Mouse (Mus musculus): ENCODE data around the gene Atg4c. TPM values are rescaled to one million over a fixed set of nuclear protein-coding genes. Genes with fewer than 3 reads are reported as not detected.

Gene Atg4c
- 1 to 10 TPM; 7.3 to 8.0 TPM for total RNA-seq (2021)
- long read RNA-seq, experiment 1, transcript Atg4c-203 (11 exons, 2,792 nt), result minor isoform, 5 of 16 reads
- long read RNA-seq, experiment 1, transcript Atg4c-201 (11 exons, 3,178 nt), result major isoform, 9 of 16 reads
- long read RNA-seq, experiment 1, partial matches to known transcripts, result 0 of 16 reads
- long read RNA-seq, experiment 1, other reads (novel, unspliced or antisense), result 2 of 16 reads
- long read RNA-seq, experiment 2, transcript Atg4c-201 (11 exons, 3,178 nt), result major isoform, 14 of 19 reads
- long read RNA-seq, experiment 2, partial matches to known transcripts, result 1 of 19 reads
- long read RNA-seq, experiment 2, other reads (novel, unspliced or antisense), result 1 of 19 reads

GRCm38 (mm10) chr4:99193810-99194582, at the start of gene Atg4c:
Gene Atg4c (plus strand): TSS chr4:99193934.
- DNase-seq, result peak; percentile 90
- Histone ChIP-seq H3K27ac (peak within 1 kb of the TSS; percentile 98), H3K4me3 (peak within 1 kb of the TSS; percentile 71)
- intact Hi-C loops (cut with DNase I), result loop anchor here (5.0 kb wide), 1 partner anchor 267 kb away; no protein-coding TSS in a partner anchor
- TF ChIP-seq CTCF (IDR thresholded peaks at IDR 0.05), result no peak

GRCm38 (mm10) chr4:99151434-99151833, 42.3 kb upstream of the Atg4c start:
- no peak for TF ChIP-seq CTCF (IDR thresholded peaks at IDR 0.05)
- no peak for DNase-seq
- intact Hi-C loops (cut with DNase I), result no loop called here
- Histone ChIP-seq H3K4me3 (no peak overlapping the region), H3K27ac (no peak overlapping the region)

DNA sequence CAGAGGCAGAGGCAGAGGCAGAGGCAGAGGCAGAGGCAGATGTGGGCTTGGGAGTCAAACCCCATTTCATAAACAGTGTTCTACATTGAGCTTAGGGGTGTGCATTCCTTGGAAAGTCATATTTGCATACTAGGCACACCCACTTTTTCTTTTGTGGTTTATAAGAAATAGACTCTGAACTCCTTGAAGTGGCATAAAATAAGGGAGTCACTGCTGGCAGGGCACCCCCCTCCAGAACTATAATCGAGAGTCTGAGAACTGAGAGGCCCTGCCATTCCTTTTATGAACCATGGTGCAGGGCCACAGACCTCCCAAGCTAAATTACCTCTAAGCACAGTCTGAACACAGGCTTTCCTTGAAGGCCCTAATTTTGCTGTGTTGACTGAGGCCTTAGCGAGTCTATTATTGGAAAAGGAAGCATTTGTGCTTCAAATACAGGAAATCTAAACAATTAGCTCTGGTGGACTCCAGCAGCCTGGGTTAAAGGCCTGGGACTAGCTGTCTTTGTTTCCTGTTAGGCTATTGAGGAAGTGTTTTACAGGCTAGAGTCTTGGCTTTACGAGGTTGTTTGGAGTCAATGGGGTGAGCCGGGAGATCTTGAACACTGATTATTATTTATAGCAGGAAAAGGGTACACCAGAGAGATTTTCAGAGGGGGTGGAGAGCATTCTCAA, 41.7 kb upstream of the Atg4c start:
- intact Hi-C loops (cut with DNase I), result no loop called here
- DNase-seq, result no peak
- no peak for TF ChIP-seq CTCF (IDR thresholded peaks at IDR 0.05)
- Histone ChIP-seq H3K4me3 (no peak overlapping the region), H3K27ac (0 out of 2 replicates have a peak overlapping the region, but pooled peaks have one; percentile 16)

- no peak for TF ChIP-seq CTCF (IDR thresholded peaks at IDR 0.05)
- Histone ChIP-seq H3K4me3 (no peak overlapping the region), H3K27ac (no peak overlapping the region)
- intact Hi-C loops (cut with DNase I), result no loop called here
- no peak for DNase-seq
These were observed 37.0 kb upstream of the Atg4c start for GRCm38 (mm10) chr4:99156641-99157307.

- no peak for DNase-seq
- TF ChIP-seq CTCF (IDR thresholded peaks at IDR 0.05), result no peak
- Histone ChIP-seq H3K27ac (no peak overlapping the region), H3K4me3 (no peak overlapping the region)
- intact Hi-C loops (cut with DNase I), result no loop called here
These were observed 35.2 kb upstream of the Atg4c start for GRCm38 (mm10) chr4:99158495-99158894.

DNA sequence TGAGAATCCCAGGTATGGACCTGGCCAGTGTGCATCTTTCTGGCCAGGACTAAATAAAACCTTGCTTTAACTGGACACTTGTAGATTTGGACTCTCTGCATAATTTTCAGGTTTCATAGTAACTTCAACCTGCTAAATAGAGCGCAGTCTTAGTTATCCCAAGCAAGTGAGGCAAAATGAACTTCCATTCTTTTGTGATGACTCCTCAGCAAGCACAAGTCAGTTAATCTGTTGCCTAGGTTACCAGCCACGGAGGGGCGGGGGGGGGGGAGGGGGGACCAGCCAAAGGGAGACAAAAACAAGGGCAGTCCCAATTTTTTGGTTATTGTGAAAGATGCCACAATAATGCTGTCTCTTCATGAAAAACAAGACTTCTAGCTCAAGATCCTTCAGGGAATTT, 33.3 kb upstream of the Atg4c start:
- no peak for TF ChIP-seq CTCF (IDR thresholded peaks at IDR 0.05)
- H3K27ac ChIP-seq, result peak overlapping the region; percentile 62
- intact Hi-C loops (cut with DNase I), result loop anchor here (5.0 kb wide), 1 partner anchor 38 kb away; the partner anchor contains the start of gene Dock7
- H3K4me3 ChIP-seq, result no peak overlapping the region
- no peak for DNase-seq

DNA sequence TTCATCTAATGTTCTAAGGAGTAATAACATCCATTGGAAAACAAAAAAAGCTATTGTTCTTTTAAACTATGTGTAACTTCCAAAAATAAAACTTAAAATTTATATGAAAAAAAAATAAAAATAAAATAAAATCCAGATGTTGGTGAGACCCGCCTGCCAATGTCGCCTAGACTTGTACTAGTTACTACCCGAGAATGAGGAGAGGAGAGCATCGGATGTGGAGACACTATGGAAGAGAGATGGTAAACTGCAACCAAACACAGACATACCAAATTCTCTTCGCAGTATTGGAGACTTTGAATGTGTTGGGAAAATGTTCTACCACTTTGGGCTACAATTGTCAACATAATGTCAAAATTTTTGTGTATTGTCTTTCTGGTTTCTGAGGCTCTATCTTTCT, 32.8 kb upstream of the Atg4c start:
- H3K27ac ChIP-seq, result peak overlapping the region; percentile 74
- intact Hi-C loops (cut with DNase I), result loop anchor here (5.0 kb wide), 1 partner anchor 39 kb away; the partner anchor contains the start of gene Dock7
- no peak for DNase-seq
- H3K4me3 ChIP-seq, result peak overlapping the region; percentile 51; the same call in 1 of the 2 replicates
- no peak for TF ChIP-seq CTCF (IDR thresholded peaks at IDR 0.05)

GRCm38 (mm10) chr4:99161457-99161971, 32.2 kb upstream of the Atg4c start:
- peak overlapping the region; percentile 74 for H3K27ac ChIP-seq
- no peak for DNase-seq
- TF ChIP-seq CTCF (IDR thresholded peaks at IDR 0.05), result no peak
- intact Hi-C loops (cut with DNase I), result loop anchor here (5.0 kb wide), 1 partner anchor 39 kb away; the partner anchor contains the start of gene Dock7
- H3K4me3 ChIP-seq, result peak overlapping the region; percentile 51

- H3K27ac ChIP-seq, result peak overlapping the region; percentile 70
- H3K4me3 ChIP-seq, result peak overlapping the region; percentile 59
These were observed 30.7 kb upstream of the Atg4c start for GRCm38 (mm10) chr4:99163001-99163400.

GRCm38 (mm10) chr4:99163547-99163946, 30.2 kb upstream of the Atg4c start:
- Histone ChIP-seq H3K4me3 (peak overlapping the region; percentile 59), H3K27ac (peak overlapping the region; percentile 70)
- no peak for TF ChIP-seq CTCF (IDR thresholded peaks at IDR 0.05)
- intact Hi-C loops (cut with DNase I), result loop anchor here (5.0 kb wide), 1 partner anchor 41 kb away; the partner anchor contains the start of gene Dock7
- DNase-seq, result peak; percentile 43

More at GRCm38 (mm10) chr4:99163001-99163400, 30.7 kb upstream of the Atg4c start:
- DNase-seq, result no peak
- intact Hi-C loops (cut with DNase I), result loop anchor here (5.0 kb wide), 1 partner anchor 41 kb away; the partner anchor contains the start of gene Dock7
- no peak for TF ChIP-seq CTCF (IDR thresholded peaks at IDR 0.05)

DNA sequence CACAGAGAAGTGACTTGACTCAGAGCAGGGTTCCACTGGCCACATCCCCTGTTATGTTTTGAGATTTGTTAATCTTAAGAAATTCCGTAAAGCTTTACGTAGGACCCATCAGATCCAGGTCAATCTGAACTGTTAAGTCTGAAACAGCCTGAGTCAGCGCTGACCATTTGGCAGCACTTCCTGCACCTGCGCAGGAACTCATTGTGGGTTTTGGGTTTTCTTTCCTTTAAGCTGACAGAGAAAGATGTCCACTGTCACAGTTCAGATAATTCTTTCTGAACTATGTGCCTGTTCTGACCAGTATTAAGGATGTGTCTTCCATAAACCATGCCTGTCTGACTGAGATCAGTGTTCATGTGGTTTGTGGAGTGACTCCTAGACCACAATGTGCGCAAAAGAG, 24.9 kb upstream of the Atg4c start:
- Histone ChIP-seq H3K4me3 (no peak overlapping the region), H3K27ac (no peak overlapping the region)
- TF ChIP-seq CTCF (IDR thresholded peaks at IDR 0.05), result no peak
- no peak for DNase-seq
- intact Hi-C loops (cut with DNase I), result no loop called here

- intact Hi-C loops (cut with DNase I), result no loop called here
- DNase-seq, result no peak
- TF ChIP-seq CTCF (IDR thresholded peaks at IDR 0.05), result no peak
These were observed 19.5 kb upstream of the Atg4c start for GRCm38 (mm10) chr4:99174265-99174664.

More at GRCm38 (mm10) chr4:99174265-99174664, 19.5 kb upstream of the Atg4c start:
- H3K4me3 ChIP-seq, result no peak overlapping the region
- H3K27ac ChIP-seq, result no peak overlapping the region

All from gastrocnemius, adult 2 months (tissue).